Mouse (Mus musculus) Patski (cell line): ENCODE measurements at regions not wholly inside any gene's neighbourhood (a gene's known extent, or its start where the extent isn't known, plus 50 kb on each side); places are given as distances from the start of the nearest gene placed in this dataset.

Experiments
- ATAC-seq: fragments of 100-300 bp; one replicate; pipeline ENCODE4 v1.8.0; 2021
- CTCF ChIA-PET: fragments of 350-600 bp; sonication (Branson Sonifier 250); formaldehyde crosslinking; loops from one replicate; lab custom pipeline; 2022; ENCODE audit warnings: inconsistent platforms; lab: Charles Lee
- POLR2A ChIA-PET: fragments of 350-600 bp; sonication (Branson Sonifier 250); formaldehyde crosslinking; loops from one replicate; lab custom pipeline; 2022; ENCODE audit warnings: antibody characterized with exemption, inconsistent platforms; lab: Charles Lee
- DNase-seq: peaks from one replicate; pipeline ENCODE4 v3.0.0-alpha.2; 2011; ENCODE audit warnings: low read depth, low spot score
- H3K27me3 ChIP-seq: fragments of 371-371 bp; one replicate; pipeline ENCODE4 v1.5.1; 2021
- CTCF ChIP-seq: fragments of 100-300 bp; IDR thresholded peaks from one replicate; pipeline ENCODE4 v1.5.1; 2021
- in situ Hi-C: fragments of 300-500 bp; cut with MboI; formaldehyde crosslinking; loops from 3 replicates; pipeline ENCODE4 v1.11.1; 2018; ENCODE audit warnings: low pct_unique_long_range_greater_than_20kb, mixed read lengths

DNA sequence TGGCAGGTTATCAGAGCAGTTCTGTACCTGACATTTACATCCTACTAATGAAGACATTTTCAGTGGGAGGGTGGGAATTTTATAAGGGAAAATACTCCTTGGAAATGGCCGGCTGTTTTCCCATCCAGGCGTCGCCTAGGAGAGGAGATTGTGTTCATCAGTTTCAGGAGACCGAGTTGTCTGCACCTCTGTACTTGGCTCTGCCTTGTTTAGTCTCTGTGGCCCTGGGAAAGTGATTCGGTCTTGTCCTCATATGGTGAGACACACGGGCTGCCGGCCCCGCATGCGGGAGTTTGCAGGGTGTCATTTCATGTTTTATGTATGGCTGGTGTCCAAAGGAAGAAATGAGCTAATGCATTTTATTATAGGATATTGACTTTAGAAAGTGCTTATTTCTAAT is 287.9 kb downstream of the Cd109 start:
- peaks cover 28% of the 10 kb centered on the region for H3K27me3 ChIP-seq
- no peak for ATAC-seq
- DNase-seq, result no peak
- CTCF ChIA-PET, result no interaction called here
- POLR2A ChIA-PET, result no interaction called here
- in situ Hi-C loops, result no loop called here
- no peak for TF ChIP-seq CTCF

GRCm38 (mm10) chr9:78917336-78917735 is 302.0 kb downstream of the Cd109 start:
- in situ Hi-C loops, result no loop called here
- no peak for ATAC-seq
- ChIA-PET POLR2A (no interaction called here), CTCF (interaction anchor here (1.4 kb wide), 1 partner anchor 15 kb away, joined by 3 read pairs; no protein-coding TSS in a partner anchor)
- no peak for TF ChIP-seq CTCF
- DNase-seq, result no peak
- H3K27me3 ChIP-seq, result no peaks in the 10 kb centered on the region

DNA sequence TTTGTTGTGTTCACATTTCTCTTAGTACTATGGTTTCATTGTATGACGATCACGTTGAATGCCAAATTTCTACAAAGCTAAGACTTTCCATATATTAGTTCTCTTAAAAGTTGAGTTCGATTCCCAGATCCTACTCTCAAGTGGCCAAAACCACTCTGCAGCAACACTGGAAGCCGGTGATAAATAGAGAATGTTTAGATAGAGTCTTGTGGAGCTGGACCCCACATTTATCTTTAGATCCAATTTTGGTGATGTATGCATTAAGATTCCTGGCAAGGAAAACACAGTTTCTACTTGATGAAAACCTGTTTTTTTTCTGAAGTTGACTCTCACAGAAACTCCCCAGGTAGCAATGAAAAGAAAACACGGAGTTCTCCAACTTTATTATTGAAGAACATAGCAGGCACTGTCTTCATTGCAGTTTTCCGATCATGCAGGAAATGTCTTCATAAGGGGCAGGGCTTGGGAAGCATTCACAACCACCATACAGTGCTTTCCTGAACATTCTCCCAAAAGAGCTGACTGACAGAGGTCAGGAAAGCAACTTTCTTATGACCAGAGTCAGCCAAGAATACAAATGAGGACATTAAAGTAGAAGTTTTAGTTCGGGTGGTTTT is 310.7 kb downstream of the Cd109 start:
- CTCF ChIA-PET, result no interaction called here
- POLR2A ChIA-PET, result no interaction called here
- H3K27me3 ChIP-seq, result peaks cover 4% of the 10 kb centered on the region
- TF ChIP-seq CTCF, result no peak
- DNase-seq, result no peak
- in situ Hi-C loops, result no loop called here
- ATAC-seq, result no peak

DNA sequence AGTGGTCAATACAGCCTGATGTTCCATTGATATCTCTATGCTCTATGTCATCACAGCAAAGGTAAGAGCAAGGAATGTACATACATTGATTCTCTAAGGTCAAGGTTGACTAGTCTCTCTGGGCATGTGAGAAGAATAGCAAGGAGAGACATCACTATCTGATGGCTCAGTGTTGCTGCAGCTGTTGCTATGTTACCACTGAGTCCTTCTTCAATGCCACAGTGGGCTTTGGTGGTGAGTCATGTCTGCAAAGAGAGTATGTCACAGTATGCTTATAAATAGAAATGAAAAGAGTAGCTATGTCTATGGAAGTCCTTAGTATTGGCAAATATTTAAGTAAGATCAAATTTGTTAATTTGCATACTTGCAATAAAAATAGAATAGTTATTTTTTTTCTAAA is 326.3 kb downstream of the Cd109 start:
- in situ Hi-C loops, result no loop called here
- DNase-seq (no peak), ATAC-seq (peak; percentile 39)
- POLR2A ChIA-PET, result no interaction called here
- H3K27me3 ChIP-seq, result no peaks in the 10 kb centered on the region
- TF ChIP-seq CTCF, result no peak
- CTCF ChIA-PET, result interaction anchor here (1.2 kb wide), 1 partner anchor 123 kb away, joined by 3 read pairs; no protein-coding TSS in a partner anchor

GRCm38 (mm10) chr9:78964813-78965212 is 349.5 kb downstream of the Cd109 start:
- POLR2A ChIA-PET, result no interaction called here
- peaks cover 2% of the 10 kb centered on the region for H3K27me3 ChIP-seq
- ATAC-seq, result no peak
- CTCF ChIA-PET, result interaction anchor here (1.2 kb wide), 1 partner anchor 11 kb away, joined by 3 read pairs; no protein-coding TSS in a partner anchor
- in situ Hi-C loops, result no loop called here
- no peak for DNase-seq
- no peak for TF ChIP-seq CTCF

GRCm38 (mm10) chr9:78965226-78965950 is 350.0 kb downstream of the Cd109 start:
- TF ChIP-seq CTCF, result no peak
- peaks cover 2% of the 10 kb centered on the region for H3K27me3 ChIP-seq
- CTCF ChIA-PET, result interaction anchor here (1.2 kb wide), 1 partner anchor 12 kb away, joined by 3 read pairs; no protein-coding TSS in a partner anchor
- POLR2A ChIA-PET, result no interaction called here
- ATAC-seq, result no peak
- DNase-seq, result no peak
- in situ Hi-C loops, result no loop called here

- TF ChIP-seq CTCF, result no peak
- ChIA-PET CTCF (interaction anchor here (0.6 to 1.8 kb wide), 3 partner anchors 11 to 123 kb away, joined by 3 to 4 read pairs (median 4); no protein-coding TSS in a partner anchor), POLR2A (no interaction called here)
- DNase-seq (no peak), ATAC-seq (no peak)
- peaks cover 10% of the 10 kb centered on the region for H3K27me3 ChIP-seq
- in situ Hi-C loops, result no loop called here
These were observed 356.4 kb downstream of the Cd109 start for GRCm38 (mm10) chr9:78971731-78972130.

DNA sequence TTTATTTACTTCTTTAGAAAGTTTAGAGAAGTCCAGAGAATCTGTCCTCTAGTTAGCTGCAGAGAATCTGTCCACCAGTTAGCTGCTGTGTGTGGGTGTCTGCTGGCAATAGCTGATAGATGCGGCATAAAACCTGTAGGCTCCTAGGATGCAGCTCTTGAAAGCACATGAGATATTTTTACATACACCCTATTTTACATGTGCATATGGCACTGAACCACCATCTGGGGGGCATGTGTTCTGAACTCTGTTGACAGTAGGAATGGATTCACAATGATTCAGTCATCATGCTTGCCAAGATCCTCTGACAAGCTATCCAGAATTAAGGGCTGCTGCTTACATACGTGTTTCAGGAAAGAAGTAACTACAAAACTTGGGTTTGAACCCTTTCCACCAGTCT is 368.4 kb downstream of the Cd109 start:
- DNase-seq (no peak), ATAC-seq (no peak)
- H3K27me3 ChIP-seq, result peaks cover 8% of the 10 kb centered on the region
- in situ Hi-C loops, result no loop called here
- POLR2A ChIA-PET, result interaction anchor here (0.6 kb wide), 1 partner anchor 53 kb away, joined by 3 read pairs; no protein-coding TSS in a partner anchor
- no peak for TF ChIP-seq CTCF
- CTCF ChIA-PET, result no interaction called here

DNA sequence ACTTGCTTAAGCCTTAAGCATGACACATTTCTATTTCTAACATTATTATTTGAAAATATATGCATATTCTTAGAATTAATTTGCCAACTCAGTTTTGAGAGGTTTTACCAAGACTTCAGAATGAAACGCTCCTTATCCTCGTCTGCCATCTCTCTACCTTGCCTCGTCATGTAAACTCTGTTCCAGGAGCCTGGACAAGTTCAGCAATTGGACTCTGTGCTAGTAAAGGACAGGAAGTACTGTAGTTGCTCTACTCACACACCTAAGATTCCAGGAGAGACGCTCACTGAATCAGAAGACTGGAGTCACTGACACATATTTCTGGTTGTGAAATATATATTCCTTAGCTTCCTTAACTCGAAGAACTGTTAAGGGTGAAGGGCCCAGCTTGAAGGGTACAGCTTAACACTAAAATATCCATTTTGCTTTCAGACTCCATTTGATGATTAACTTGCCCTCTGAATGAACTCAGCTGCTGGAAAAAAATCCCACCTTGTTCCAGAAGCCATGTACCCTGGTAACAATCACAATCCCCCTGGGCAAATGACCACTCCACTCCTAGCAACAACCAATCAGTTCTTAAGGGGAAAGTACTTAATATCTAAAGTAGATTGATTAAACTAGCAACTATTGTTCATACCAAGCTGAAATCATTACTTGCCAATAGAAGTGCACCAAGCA is 370.0 kb downstream of the Cd109 start:
- peaks cover 8% of the 10 kb centered on the region for H3K27me3 ChIP-seq
- ChIA-PET POLR2A (no interaction called here), CTCF (no interaction called here)
- in situ Hi-C loops, result no loop called here
- ATAC-seq (no peak), DNase-seq (no peak)
- no peak for TF ChIP-seq CTCF

DNA sequence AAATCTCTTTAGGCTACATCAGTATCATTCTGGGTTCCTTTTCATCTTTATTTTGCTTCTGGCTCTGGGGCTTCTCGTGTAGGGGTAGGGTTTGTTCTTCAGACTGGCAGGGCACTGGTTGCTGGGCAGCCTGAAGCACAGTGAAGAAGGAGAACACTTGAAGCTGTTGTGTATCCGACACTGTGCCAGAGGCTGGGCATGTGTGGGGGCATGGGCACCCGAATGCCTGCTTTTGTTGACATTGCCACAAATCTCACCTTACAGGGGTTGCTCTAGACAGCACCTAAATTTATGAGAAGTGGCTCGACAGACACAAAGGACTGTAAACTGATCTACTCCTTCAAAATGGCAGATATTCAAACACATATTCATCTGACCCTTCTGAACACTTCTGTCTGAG is 376.0 kb downstream of the Cd109 start:
- ChIA-PET CTCF (no interaction called here), POLR2A (no interaction called here)
- in situ Hi-C loops, result no loop called here
- DNase-seq, result no peak
- no peak for ATAC-seq
- no peak for TF ChIP-seq CTCF
- no peaks in the 10 kb centered on the region for H3K27me3 ChIP-seq
